Mouse (Mus musculus): ENCODE measurements around the gene Smco4. TPM values are rescaled to one million over a fixed set of nuclear protein-coding genes. Genes with fewer than 3 reads are reported as not detected.
"Not testable (repeated sequence)": the region's sequence is repeated elsewhere in the genome, so short reads cannot be mapped to it uniquely, and the experiment has no call there.

Smco4 gene
- polyA plus RNA-seq, 1 experiment: 4.0 TPM

DNA sequence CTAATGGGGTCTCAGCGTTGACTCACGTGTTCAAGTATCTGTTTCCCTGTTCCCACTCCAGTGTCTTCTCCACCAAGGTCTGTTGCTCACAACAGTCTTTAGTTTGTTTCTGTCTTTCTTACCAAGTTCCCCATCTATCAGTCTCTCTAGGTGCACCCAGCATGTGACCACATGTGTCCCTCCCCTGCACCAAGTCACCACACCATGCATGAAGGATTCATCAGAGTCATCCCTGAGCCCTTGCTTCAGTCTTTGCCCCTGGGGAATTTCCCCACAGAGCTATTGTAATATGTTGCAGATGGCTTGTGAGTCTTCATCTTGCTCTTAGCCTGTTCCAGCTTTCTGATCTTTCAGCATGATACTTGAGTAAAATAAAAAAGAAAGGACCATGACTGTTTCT is 40.9 kb downstream of the Smco4 start:
- H3K27ac ChIP-seq (ENCODE audit: insufficient read depth, low read length): no peak overlapping the region
- TF ChIP-seq POLR2A (IDR thresholded peaks at IDR 0.05; ENCODE audit: extremely low read depth, insufficient read depth, low read length) (no peak), CTCF (IDR thresholded peaks at IDR 0.05; ENCODE audit: extremely low read depth, insufficient read depth, low read length) (no peak)
- no peak overlapping the region for H3K4me3 ChIP-seq (ENCODE audit: insufficient read depth, low read length)
- H3K4me1 ChIP-seq (ENCODE audit: control insufficient read depth, insufficient read depth, low read length): no peaks in the 10 kb centered on the region

DNA sequence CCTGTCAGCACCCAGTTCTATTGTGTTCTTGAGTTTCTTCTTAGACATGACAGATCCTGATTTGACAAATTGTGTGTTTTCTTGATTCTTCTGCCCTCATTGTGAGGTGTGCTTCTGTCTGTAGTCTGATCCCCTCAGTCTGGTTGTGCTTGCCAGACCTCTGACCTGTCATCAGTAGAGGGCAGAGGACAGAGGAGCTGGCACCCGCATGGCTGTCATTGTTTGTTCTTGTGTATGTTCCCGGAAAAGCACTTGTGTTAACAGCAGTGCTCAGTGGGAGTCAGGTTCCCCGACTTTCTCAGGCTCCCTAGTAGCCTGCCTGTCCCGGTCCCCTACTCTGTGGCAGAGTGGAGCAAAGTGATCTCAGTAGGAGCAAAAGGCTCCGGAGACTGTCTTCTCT is 42.2 kb downstream of the Smco4 start:
- H3K27ac ChIP-seq (ENCODE audit: insufficient read depth, low read length): no peak overlapping the region
- H3K4me3 ChIP-seq (ENCODE audit: insufficient read depth, low read length): no peak overlapping the region
- H3K4me1 ChIP-seq (ENCODE audit: control insufficient read depth, insufficient read depth, low read length): no peaks in the 10 kb centered on the region
- no peak for TF ChIP-seq POLR2A (IDR thresholded peaks at IDR 0.05; ENCODE audit: extremely low read depth, insufficient read depth, low read length)
- TF ChIP-seq CTCF (IDR thresholded peaks at IDR 0.05; ENCODE audit: extremely low read depth, insufficient read depth, low read length): no peak

DNA sequence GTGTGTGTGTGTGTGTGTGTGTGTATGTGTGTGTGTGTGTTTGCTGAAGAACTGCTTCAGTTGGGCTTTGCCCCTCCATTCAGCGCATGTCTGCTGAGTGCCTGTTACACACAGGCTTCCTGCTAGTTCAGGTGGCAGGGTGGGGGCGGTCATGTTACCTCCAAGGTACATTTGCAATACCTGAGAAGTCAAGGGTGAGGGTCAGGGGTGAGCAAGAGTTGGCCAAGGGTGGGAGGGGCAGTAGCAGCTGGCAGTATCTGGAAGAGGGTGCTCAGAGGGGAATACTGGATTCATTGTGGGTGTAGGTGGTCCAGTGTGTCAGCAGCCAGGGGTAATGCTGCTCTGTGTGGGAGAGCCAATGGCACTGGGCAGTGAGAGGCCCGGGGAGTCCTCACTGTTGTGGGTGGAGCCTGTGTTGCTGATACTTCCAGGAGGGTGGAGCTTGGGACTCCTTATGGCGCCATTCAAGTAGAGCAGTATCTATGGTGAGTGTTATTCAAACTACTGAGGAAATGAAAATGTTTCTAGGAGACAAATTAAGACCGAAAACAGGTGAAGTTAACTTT is 43.7 kb downstream of the Smco4 start:
- Histone ChIP-seq H3K4me3 (ENCODE audit: insufficient read depth, low read length) (no peak overlapping the region), H3K27ac (ENCODE audit: insufficient read depth, low read length) (no peak overlapping the region), H3K4me1 (ENCODE audit: control insufficient read depth, insufficient read depth, low read length) (no peaks in the 10 kb centered on the region)
- TF ChIP-seq POLR2A (IDR thresholded peaks at IDR 0.05; ENCODE audit: extremely low read depth, insufficient read depth, low read length): no peak
- no peak for TF ChIP-seq CTCF (IDR thresholded peaks at IDR 0.05; ENCODE audit: extremely low read depth, insufficient read depth, low read length)

DNA sequence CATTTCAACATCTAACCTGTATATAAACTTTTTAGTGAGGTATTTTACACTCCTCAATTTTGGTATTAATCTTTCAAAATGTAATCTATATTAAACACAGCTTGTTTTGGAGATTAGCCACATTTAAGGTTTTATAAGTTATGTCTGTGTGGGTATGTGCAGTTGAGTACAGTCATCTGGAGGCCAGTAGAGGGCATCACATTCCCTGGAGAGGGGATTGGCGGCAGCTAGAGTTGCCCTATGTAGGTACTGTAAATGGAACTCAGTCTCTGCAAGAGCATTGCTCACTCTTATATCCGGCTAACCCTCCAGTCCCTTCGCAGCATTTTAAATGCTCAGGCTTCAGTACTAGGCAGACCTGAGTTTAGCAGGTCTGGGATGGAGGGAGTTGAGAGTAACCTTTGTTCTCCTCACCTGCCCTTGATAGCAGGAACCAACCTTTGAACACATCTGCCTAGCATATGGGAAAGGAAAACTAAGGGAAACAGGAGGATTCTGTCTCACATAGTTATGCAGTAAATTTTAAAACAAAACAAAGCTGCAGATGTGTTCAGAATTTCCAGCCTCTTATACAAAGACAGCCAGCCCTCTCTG is 44.3 kb downstream of the Smco4 start:
- Histone ChIP-seq H3K4me3 (ENCODE audit: insufficient read depth, low read length) (no peak overlapping the region), H3K27ac (ENCODE audit: insufficient read depth, low read length) (no peak overlapping the region), H3K4me1 (ENCODE audit: control insufficient read depth, insufficient read depth, low read length) (no peaks in the 10 kb centered on the region)
- TF ChIP-seq CTCF (IDR thresholded peaks at IDR 0.05; ENCODE audit: extremely low read depth, insufficient read depth, low read length) (no peak), POLR2A (IDR thresholded peaks at IDR 0.05; ENCODE audit: extremely low read depth, insufficient read depth, low read length) (no peak)

DNA sequence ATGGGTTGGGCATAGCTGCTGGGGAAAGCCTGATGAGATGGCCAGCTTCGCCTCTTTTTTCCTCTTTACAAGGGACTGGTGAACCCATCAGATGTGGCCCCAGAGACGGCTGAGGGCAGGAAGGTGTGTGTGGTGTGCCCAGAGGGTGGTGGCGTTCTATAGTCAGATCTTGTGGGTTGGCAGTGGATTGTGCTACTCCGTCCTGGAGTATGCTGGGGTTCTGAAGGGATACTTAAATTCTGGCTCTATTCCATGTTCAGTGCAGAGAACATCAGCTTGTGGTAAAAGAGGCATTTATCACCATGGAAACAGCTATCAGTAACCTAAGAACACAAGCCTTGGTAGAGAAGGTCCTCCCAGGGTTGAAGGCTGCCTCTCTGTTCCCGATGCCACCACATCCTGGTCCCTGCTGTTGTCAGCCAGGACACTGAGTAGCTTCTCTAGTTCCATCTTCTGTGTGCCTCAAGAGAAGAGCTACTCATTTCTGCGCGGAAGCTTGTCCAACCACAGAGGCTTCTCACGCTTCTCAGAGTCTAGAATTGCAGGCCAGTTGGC is 45.8 kb downstream of the Smco4 start:
- no peaks in the 10 kb centered on the region for H3K4me1 ChIP-seq (ENCODE audit: control insufficient read depth, insufficient read depth, low read length)
- H3K27ac ChIP-seq (ENCODE audit: insufficient read depth, low read length): no peak overlapping the region
- no peak for TF ChIP-seq POLR2A (IDR thresholded peaks at IDR 0.05; ENCODE audit: extremely low read depth, insufficient read depth, low read length)
- TF ChIP-seq CTCF (IDR thresholded peaks at IDR 0.05; ENCODE audit: extremely low read depth, insufficient read depth, low read length): no peak
- no peak overlapping the region for H3K4me3 ChIP-seq (ENCODE audit: insufficient read depth, low read length)

DNA sequence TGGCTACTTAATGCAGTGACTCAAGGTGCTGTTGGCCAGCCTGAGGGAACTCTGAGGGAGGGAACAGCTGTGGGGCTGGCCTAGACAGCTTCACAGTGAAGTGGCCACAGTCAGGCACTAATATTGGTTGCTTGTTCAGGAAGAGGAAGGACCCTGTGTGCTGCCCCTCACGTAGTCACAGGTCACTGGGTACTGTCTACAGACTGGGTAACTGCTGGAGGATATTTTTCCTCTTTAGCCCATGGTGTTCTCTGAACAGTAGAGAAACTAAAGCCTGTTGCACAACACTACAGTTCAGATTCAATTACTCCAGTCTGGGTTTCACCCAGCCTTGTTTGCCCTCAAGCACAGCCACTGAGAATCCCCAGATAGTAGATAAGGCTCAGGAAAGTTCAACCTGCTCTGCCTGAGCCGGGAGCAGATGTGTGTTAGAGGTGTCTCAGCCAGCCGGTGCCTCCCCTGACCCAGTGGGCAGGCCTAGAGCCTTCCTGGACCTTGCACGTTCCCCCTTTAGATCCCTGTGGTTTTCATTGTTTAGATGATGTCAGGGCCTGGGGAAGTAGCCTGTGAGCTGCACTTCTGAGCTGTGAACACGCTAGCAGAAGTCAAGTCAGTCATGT is 48.6 kb downstream of the Smco4 start:
- TF ChIP-seq POLR2A (IDR thresholded peaks at IDR 0.05; ENCODE audit: extremely low read depth, insufficient read depth, low read length) (no peak), CTCF (IDR thresholded peaks at IDR 0.05; ENCODE audit: extremely low read depth, insufficient read depth, low read length) (no peak)
- H3K27ac ChIP-seq (ENCODE audit: insufficient read depth, low read length): no peak overlapping the region

DNA sequence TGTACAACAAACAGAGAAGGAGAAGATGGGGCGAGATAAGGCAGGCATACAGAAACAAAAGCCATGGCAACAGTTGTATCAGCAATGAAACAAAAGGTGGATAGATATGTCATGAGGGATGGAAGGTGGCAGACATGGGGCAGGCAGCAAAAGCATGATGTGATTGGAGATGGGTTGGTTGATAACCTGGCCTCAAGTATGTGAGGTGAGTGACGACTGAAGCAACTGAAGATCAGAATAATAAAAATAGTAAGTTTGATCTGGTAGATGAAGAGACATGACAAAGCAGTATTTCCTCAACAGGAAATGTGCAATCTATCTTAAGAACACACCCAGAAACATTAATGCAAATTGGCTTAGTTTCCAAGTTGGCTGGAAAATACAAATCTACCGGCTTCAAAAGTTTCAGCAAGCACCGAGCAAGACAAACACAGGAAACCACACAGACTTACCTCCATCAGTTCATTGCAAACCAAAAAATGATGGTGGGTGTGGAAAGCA is 57.3 kb downstream of the Smco4 start:
- H3K27ac ChIP-seq (ENCODE audit: insufficient read depth, low read length): no peak overlapping the region
- no peaks in the 10 kb centered on the region for H3K4me1 ChIP-seq (ENCODE audit: control insufficient read depth, insufficient read depth, low read length)
- H3K4me3 ChIP-seq (ENCODE audit: insufficient read depth, low read length): no peak overlapping the region
- TF ChIP-seq POLR2A (IDR thresholded peaks at IDR 0.05; ENCODE audit: extremely low read depth, insufficient read depth, low read length) (no peak), CTCF (IDR thresholded peaks at IDR 0.05; ENCODE audit: extremely low read depth, insufficient read depth, low read length) (no peak)

More for the DNA sequence above, 48.6 kb downstream of the Smco4 start:
- Histone ChIP-seq H3K4me3 (ENCODE audit: insufficient read depth, low read length) (no peak overlapping the region), H3K4me1 (ENCODE audit: control insufficient read depth, insufficient read depth, low read length) (no peaks in the 10 kb centered on the region)

DNA sequence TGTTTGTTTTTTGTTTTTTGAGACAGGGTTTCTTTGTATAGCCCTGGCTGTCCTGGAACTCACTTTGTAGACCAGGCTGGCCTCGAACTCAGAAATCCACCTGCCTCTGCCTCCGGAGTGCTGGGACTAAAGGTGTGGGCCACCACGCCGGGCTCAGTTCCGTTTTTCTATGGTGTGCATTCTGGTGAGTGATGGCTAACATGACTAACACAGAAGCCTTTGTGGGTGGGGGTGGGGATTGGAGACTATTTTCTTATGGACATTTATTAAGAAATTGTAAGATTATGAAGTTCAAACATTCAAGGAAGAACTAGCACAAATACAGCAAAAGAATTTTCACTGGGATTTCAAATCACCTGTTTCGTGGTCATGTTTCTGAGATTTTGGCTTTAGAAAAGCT is 57.8 kb downstream of the Smco4 start:
- H3K27ac ChIP-seq (ENCODE audit: insufficient read depth, low read length); H3K4me1 ChIP-seq (ENCODE audit: control insufficient read depth, insufficient read depth, low read length); H3K4me3 ChIP-seq (ENCODE audit: insufficient read depth, low read length): not testable (repeated sequence)

DNA sequence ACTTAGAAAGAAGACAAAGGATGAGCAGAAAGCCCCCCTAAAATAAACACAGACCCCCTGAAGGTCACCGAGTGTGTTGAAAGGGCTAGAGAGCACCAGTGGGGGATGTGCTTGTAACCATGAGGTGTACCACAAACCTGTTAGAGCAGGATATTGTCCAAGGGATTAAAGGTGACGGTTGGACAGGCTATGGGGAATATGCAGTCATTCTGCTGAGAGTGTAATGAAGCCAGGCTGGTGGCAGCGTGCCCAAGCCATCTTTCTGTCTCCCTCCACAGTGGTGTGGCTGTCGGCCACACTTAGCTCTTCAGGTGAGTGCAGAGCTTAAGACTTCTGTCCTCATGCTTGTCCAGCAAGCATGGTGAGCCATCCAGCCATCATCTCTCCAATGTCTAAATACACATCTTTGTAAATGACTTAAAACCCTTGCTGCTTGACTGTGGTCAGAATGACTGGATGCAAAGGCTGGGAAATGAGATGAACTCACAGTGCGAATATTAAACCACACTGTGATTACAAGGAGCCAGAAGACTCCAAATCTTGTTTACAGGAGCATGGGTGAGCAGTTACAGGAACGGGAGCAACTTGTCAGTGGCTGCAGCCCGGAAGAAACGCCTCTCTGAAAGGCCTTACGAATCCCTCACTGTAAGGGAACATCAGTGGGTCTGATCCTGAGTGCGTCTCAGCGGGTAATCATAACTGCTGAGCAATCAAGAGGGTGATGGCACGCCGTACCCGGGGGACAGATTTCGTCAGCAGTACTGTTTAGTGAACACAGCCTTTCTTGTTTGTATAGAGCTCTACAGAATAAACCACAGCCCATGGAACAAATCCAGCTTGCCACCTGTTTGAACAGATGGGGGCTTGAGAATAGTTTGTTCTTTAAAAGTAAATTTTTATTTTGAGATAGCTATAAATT is 59.0 kb downstream of the Smco4 start:
- H3K4me3 ChIP-seq (ENCODE audit: insufficient read depth, low read length): no peak overlapping the region
- TF ChIP-seq POLR2A (IDR thresholded peaks at IDR 0.05; ENCODE audit: extremely low read depth, insufficient read depth, low read length): no peak
- no peak for TF ChIP-seq CTCF (IDR thresholded peaks at IDR 0.05; ENCODE audit: extremely low read depth, insufficient read depth, low read length)
- H3K27ac ChIP-seq (ENCODE audit: insufficient read depth, low read length): no peak overlapping the region
- no peaks in the 10 kb centered on the region for H3K4me1 ChIP-seq (ENCODE audit: control insufficient read depth, insufficient read depth, low read length)
